Mouse (Mus musculus) layer of hippocampus, adult 2 months (tissue): ENCODE results near the gene Gda. TPM values are rescaled to one million over a fixed set of nuclear protein-coding genes. Genes with fewer than 3 reads are reported as not detected.
A peak's percentile ranks its signal among the peaks of the same experiment; 100 is the strongest.

ENCODE experiments used
- DNase-seq, 2 experiments: peaks; one replicate each; pipeline ENCODE4 v3.0.0; 2022; ENCODE audit warnings: low spot score in 2 of 2
- H3K27ac ChIP-seq: fragments of 200-600 bp; 2 replicates; pipeline ENCODE4 v1.8.1; 2022
- H3K4me3 ChIP-seq: fragments of 200-600 bp; 2 replicates; pipeline ENCODE4 v1.8.1; 2022; ENCODE audit warnings: mild to moderate bottlenecking
- CTCF ChIP-seq: fragments of 200-600 bp; conservative IDR thresholded peaks from 2 replicates; pipeline ENCODE4 v1.8.1; 2022; ENCODE audit warnings: antibody characterized with exemption, mild to moderate bottlenecking, moderate library complexity
- total RNA-seq, 2 experiments: library from RNA; stranded (reverse); gene quantifications; 2 replicates each; pipeline ENCODE4 v1.2.3; 2021

Gda gene
- total RNA-seq, 2 experiments from 2014 or later: 116 to 125 TPM

DNA sequence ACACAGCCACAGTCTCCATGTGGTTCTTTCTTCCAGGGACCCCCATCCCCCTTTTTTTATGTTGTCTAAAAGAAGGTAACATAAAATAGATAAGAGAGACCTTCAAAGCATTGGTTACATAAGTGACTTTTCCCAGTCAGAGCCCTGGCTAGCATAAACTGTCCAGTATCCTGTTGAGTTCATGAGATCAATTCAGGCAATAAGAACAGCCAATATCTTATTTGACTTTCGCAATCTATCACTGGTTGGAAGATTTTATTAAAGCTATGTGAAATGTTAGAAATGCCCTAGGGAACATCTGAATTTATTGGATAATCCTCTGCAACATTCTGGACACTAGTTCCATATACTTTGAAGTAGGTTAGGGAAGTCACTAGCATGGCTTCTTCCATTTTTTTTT lies 7.8 kb upstream of the Gda start:
- no peak for TF ChIP-seq CTCF
- DNase-seq: no peak
- Histone ChIP-seq H3K27ac (peak overlapping the region; percentile 95; the same call in 1 of the 2 replicates), H3K4me3 (no peak overlapping the region)

- no peak overlapping the region for H3K4me3 ChIP-seq
- DNase-seq: no peak
- TF ChIP-seq CTCF: no peak
- peak overlapping the region; percentile 95 for H3K27ac ChIP-seq
Observed at GRCm38 (mm10) chr19:21480053-21480419, 6.8 kb upstream of the Gda start.

- peak; percentile 30 to 47 for DNase-seq
- peak; percentile 33 for TF ChIP-seq CTCF
- Histone ChIP-seq H3K4me3 (peak overlapping the region; percentile 33), H3K27ac (peak overlapping the region; percentile 95)
Observed at GRCm38 (mm10) chr19:21479183-21480052, 6.2 kb upstream of the Gda start.

GRCm38 (mm10) chr19:21478538-21478937 lies 5.3 kb upstream of the Gda start:
- no peak overlapping the region for H3K4me3 ChIP-seq
- peak overlapping the region; percentile 95 for H3K27ac ChIP-seq
- TF ChIP-seq CTCF: no peak
- no peak for DNase-seq

DNA sequence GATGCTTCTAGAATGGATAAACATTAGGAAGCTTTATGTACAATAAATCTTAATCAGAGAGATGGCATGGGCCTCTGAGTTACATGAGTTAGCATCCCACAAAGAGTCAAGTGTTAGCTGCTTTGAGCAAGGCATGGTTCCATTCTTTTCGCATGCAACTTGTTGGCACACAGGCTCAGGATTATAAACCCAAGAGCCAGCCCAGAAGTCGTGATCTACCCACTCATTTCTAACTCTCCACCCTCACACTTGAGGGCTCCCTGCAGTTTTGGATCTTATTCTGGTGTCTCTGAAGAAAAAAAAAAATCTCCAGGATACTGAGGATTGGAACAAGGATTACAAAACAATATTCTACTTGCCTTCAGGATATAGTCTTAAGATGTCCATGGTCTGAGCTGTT lies 4.5 kb upstream of the Gda start:
- peak overlapping the region; percentile 95 for H3K27ac ChIP-seq
- no peak overlapping the region for H3K4me3 ChIP-seq
- no peak for TF ChIP-seq CTCF
- DNase-seq: no peak

DNA sequence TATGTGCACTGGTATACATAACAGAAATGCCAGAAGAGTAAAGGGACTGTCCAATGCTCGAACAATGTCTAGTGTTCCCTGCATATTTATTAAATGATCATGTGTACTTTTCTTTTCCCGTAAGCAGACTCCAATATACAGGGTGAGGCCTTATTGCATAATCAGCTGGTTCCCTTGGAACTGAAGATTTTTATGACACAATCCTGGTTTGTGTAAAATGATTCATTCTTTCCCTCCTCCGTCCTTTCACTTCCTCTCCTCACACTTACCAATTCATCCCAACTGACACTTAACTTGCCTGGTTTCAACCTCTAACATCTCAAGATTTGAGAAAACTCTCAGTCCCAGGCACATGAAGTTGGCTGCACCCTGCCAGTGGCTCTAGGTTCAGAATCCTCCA lies 3.5 kb upstream of the Gda start:
- no peak overlapping the region for H3K27ac ChIP-seq

GRCm38 (mm10) chr19:21472121-21472780 lies 994 bp downstream of the Gda start:
- DNase-seq: peak; percentile 89 to 91
- Histone ChIP-seq H3K27ac (peak overlapping the region; percentile 96), H3K4me3 (peak overlapping the region; percentile 74)
- TF ChIP-seq CTCF: peak; percentile 87

More for the DNA sequence above, 3.5 kb upstream of the Gda start:
- no peak for DNase-seq
- H3K4me3 ChIP-seq: no peak overlapping the region
- TF ChIP-seq CTCF: no peak

DNA sequence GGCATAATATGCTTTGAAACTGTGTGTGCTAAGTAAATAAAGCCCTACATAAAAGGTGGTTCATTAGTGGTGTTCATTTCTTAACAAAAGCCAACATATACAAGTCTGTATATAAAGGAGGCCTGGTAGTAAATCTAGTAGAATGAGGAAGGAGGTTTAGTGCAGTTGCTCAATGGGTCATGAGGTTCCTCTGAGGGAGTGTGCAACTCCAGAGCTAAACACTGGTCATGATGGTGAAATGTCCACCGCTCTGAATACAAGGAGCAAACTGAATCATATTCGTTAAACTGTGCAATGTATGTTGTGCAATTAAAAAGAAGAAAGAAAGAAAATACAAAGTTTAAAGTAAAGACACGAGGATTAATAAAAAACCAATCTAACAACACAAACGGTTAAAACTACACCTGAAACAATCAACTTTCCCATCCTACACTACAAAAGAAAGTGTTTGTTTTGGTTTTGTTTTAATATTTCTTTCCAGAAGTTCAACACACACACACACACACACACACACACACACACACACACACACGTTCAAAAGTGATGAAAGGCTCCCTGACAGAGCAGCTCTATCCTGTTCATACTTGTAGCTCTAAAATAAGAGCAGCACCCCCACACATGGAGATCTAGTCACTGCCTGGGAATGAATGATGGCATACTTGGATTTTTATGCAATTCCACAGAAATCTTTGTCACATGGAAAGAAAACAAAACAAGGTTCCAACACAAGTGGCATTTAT lies 11.9 kb downstream of the Gda start:
- TF ChIP-seq CTCF: no peak

GRCm38 (mm10) chr19:21457461-21457860 lies 15.8 kb downstream of the Gda start:
- TF ChIP-seq CTCF: no peak
- DNase-seq: peak in 1 of 2 experiments; percentile 69

More for the DNA sequence above, 11.9 kb downstream of the Gda start:
- no peak overlapping the region for H3K27ac ChIP-seq
- H3K4me3 ChIP-seq: no peak overlapping the region
- DNase-seq: no peak

DNA sequence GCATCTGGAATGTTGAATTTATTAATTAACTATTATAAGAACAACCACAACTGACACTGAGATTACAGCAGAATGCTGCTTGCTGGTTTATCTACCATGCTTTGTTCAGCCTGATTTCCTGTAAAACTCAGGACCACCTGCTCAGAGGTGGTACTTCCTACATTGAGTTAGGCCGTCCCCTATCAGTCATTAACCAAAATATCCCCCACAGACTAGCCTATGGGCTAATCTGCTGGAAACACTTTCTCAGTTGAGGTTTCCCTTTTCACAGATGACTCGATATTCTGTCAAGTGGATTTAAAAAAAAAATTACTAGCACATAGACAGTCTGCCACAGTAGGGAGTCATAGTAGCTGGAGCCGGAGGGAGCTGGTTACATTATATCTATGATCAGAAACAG lies 31.5 kb downstream of the Gda start:
- TF ChIP-seq CTCF: no peak
- H3K27ac ChIP-seq: no peak overlapping the region
- DNase-seq: no peak
- no peak overlapping the region for H3K4me3 ChIP-seq

More at GRCm38 (mm10) chr19:21457461-21457860, 15.8 kb downstream of the Gda start:
- H3K4me3 ChIP-seq: no peak overlapping the region
- peak overlapping the region; percentile 15; the same call in 1 of the 2 replicates for H3K27ac ChIP-seq

- Histone ChIP-seq H3K27ac (no peak overlapping the region), H3K4me3 (no peak overlapping the region)
- TF ChIP-seq CTCF: no peak
- DNase-seq: no peak
Observed at GRCm38 (mm10) chr19:21440841-21441240, 32.4 kb downstream of the Gda start.

- peak overlapping the region; percentile 21; the same call in 1 of the 2 replicates for H3K27ac ChIP-seq
- TF ChIP-seq CTCF: peak; percentile 46
- DNase-seq: no peak
- H3K4me3 ChIP-seq: no peak overlapping the region
Observed at GRCm38 (mm10) chr19:21439141-21439737, 34.0 kb downstream of the Gda start.
